Mouse (Mus musculus) bone marrow, adult 2 months (tissue): ENCODE measurements around the gene Med12l. TPM values are rescaled to one million over a fixed set of nuclear protein-coding genes. Genes with fewer than 3 reads are reported as not detected.

Source experiments
- H3K27ac ChIP-seq: fragments of 200-500 bp; 2 replicates; pipeline ENCODE4 v1.5.1; 2012; ENCODE audit warnings: low read depth, mild to moderate bottlenecking, control low read depth, inconsistent platforms, low read length; ENCODE audit not compliant: control insufficient read depth, poor library complexity, insufficient read depth
- H3K4me1 ChIP-seq: fragments of 200-500 bp; 2 replicates; pipeline ENCODE4 v1.6.1; 2011; ENCODE audit warnings: low read length; ENCODE audit not compliant: control insufficient read depth, insufficient read depth
- H3K4me3 ChIP-seq: fragments of 200-500 bp; replicated peaks from 2 replicates; pipeline ENCODE3; 2011; ENCODE audit warnings: mild to moderate bottlenecking, low read depth, low read length, control low read depth; ENCODE audit not compliant: control insufficient read depth
- CTCF ChIP-seq: fragments of 200-500 bp; IDR thresholded peaks from 2 replicates; pipeline ENCODE4 v1.5.1; 2011; ENCODE audit warnings: low read length, control low read depth; ENCODE audit not compliant: control insufficient read depth, insufficient read depth
- POLR2A ChIP-seq: fragments of 200-500 bp; IDR thresholded peaks from 2 replicates; pipeline ENCODE4 v1.6.1; 2011; ENCODE audit warnings: low read depth, mild to moderate bottlenecking, control low read depth, low read length, borderline replicate concordance; ENCODE audit not compliant: control insufficient read depth
- WGBS: fragments of 180-500 bp; shearing (Covaris S2); methylation state at CpG from one replicate; pipeline ENCODE4 v1.1.7; 2018; 5-methylcytosine and 5-hydroxymethylcytosine counted together
- polyA plus RNA-seq: library from polyadenylated mRNA; stranded (reverse); fragments of >200 nt; gene quantifications from 2 replicates; pipeline ENCODE4 v1.2.4, GENCODE M21; 2011; ENCODE audit warnings: low replicate concordance; ENCODE audit not compliant: missing spikeins, insufficient read depth, insufficient read length

Med12l gene
- polyA plus RNA-seq, 1 experiment = 6.5 TPM

- Histone ChIP-seq H3K4me1 (no peaks in the 10 kb centered on the region), H3K4me3 (no peak overlapping the region), H3K27ac (no peak overlapping the region)
- TF ChIP-seq POLR2A = no peak
- TF ChIP-seq CTCF = no peak
- WGBS = 90% methylated on average over 7 of the region's 7 CpGs
These were observed 188.5 kb downstream of the Med12l start for GRCm38 (mm10) chr3:59194099-59194498.

DNA sequence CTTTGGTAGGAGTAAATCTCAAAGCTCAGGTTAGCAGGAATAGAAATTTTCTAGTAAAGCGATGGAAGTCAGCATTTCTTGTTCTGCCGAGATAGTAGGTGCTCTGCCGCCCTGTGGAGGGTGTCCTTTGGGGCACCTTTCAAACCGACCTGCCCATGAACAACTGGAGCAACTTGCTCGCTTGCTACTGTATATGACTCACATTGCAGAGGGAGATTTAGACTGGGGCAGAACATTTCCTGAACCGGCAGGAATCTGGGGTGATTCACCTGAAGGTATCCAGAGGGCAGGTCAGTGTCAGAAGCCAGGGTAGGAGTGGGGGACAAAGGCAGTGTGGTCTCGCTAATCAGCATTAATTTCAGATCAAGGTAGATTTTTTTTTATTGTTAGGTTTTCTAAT is 189.3 kb downstream of the Med12l start, which contains the start of gene Gpr87:
Gene Gpr87, minus strand, starts transcription at position 167 of the 400 bp plus-strand sequence.
- H3K4me1 ChIP-seq = no peaks in the 10 kb centered on the region
- H3K27ac ChIP-seq = no peak within 1 kb of the TSS
- WGBS = 80% methylated on average over 7 of the region's 7 CpGs
- TF ChIP-seq POLR2A (no peak), CTCF (no peak)
- no peak within 1 kb of the TSS for H3K4me3 ChIP-seq

DNA sequence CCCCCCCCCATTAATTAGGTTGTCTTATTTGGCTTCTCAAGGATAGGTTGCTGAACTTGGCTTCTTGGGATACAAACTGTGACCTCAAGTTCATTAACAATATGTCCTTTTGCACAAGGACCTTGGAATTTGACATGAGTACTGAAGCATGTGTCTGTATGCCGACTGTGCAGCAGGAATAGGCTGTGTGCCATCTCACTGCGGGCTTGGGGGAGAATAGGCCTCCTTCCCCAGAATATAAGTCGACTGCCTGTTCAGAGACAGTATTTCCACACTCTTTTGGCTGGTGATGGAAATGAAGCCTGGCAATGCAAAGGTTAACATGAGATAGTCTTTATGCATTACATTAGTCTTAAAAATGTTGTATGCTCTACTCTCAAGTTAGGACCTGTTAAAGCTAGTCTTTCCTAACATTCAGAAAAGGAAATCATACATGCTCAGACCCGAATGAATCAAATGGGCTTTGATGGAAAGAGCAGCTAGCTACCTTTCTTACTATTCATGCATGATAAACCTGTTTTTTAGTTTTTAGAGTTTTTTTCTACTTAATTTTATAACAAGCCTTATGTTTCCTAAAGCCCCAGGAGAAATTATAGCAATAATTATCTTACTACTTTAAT is 191.8 kb downstream of the Med12l start:
- 76% methylated on average over 4 of the region's 4 CpGs for WGBS
- no peak overlapping the region for H3K27ac ChIP-seq
- TF ChIP-seq POLR2A = no peak
- TF ChIP-seq CTCF = no peak
- H3K4me1 ChIP-seq = no peaks in the 10 kb centered on the region
- no peak overlapping the region for H3K4me3 ChIP-seq

GRCm38 (mm10) chr3:59203802-59204520 is 198.3 kb downstream of the Med12l start:
- TF ChIP-seq CTCF (no peak), POLR2A (no peak)
- Histone ChIP-seq H3K4me3 (no peak overlapping the region), H3K4me1 (peaks cover 7% of the 10 kb centered on the region; the same call in 1 of the 2 replicates), H3K27ac (no peak overlapping the region)
- 49% methylated on average over 8 of the region's 8 CpGs for WGBS

DNA sequence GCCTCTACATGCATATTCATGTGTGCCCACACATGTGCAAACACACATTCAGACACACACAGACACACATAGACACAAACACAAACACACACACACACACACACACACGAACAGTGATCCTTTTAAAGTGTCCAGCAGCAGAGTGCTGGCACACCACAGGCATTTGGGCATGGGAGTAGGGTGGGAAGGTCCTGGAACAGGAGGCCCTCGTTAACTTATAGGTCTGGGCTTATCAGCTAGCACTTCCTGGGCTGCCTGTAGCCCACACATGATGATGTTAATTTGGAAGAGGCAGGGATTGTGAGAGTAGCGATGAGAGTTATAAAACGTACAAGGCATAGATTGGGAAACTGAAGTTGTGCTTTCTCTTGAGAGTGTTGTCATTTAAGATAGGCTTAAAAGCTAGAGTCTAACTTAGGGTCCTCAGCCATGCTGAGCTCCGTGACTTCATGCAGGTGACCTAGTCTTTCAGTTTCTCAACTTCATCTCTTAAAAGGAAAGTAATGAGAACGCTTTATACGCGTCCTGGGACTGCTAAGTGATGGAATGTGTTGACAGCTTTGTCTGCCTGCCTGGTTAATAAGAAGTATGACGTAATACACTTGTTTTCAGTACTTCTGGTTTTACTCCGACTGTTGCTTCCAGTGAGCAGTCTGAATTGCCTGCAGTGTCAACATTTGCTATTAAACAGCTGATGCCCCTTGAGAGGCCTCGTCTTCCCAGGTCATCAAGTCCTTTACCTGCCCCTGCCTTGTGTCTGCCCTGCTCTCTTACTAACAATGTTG is 199.3 kb downstream of the Med12l start:
- TF ChIP-seq POLR2A (no peak), CTCF (no peak)
- Histone ChIP-seq H3K27ac (no peak overlapping the region; the same call in 1 of the 2 replicates), H3K4me3 (no peak overlapping the region), H3K4me1 (peaks cover 10% of the 10 kb centered on the region)
- WGBS = 42% methylated on average over 11 of the region's 11 CpGs

DNA sequence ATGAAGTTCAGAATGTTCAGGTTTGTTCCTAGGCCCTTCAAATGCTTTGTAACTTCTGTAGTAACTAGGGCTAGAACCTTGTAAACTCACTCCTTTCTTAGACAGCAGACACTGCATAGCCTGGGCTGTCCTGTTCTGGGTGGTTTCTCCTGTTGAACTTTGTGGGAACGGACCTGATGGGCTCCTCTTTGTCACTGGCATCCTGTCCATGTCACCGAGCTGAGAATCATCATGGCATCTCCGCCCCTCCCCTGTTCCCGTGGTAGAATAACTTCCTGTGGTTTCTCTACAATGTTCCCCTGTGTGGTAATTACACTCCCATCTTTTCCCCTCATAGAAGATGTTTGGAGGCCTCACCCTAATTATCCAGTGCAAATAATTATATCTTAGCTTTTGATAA is 200.3 kb downstream of the Med12l start:
- peaks cover 12% of the 10 kb centered on the region for H3K4me1 ChIP-seq

GRCm38 (mm10) chr3:59208650-59209548 is 203.3 kb downstream of the Med12l start:
- Histone ChIP-seq H3K27ac (no peak overlapping the region), H3K4me3 (peak overlapping the region; percentile 39), H3K4me1 (peaks cover 16% of the 10 kb centered on the region)
- WGBS = 57% methylated on average over 4 of the region's 4 CpGs
- TF ChIP-seq CTCF = 0 out of 2 replicates have a peak, but pooled peaks have one; percentile 16
- no peak for TF ChIP-seq POLR2A

More for the DNA sequence above, 200.3 kb downstream of the Med12l start:
- no peak overlapping the region for H3K4me3 ChIP-seq
- 6% methylated on average over 4 of the region's 4 CpGs for WGBS
- H3K27ac ChIP-seq = no peak overlapping the region
- TF ChIP-seq CTCF (no peak), POLR2A (no peak)
